Mouse (Mus musculus): ENCODE results near the gene Dtx2. TPM values are rescaled to one million over a fixed set of nuclear protein-coding genes. Genes with fewer than 3 reads are reported as not detected.

Gene Dtx2
- total and polyA plus RNA-seq, 3 experiments, result 16.0 to 43.7 (median 20.4) TPM

DNA sequence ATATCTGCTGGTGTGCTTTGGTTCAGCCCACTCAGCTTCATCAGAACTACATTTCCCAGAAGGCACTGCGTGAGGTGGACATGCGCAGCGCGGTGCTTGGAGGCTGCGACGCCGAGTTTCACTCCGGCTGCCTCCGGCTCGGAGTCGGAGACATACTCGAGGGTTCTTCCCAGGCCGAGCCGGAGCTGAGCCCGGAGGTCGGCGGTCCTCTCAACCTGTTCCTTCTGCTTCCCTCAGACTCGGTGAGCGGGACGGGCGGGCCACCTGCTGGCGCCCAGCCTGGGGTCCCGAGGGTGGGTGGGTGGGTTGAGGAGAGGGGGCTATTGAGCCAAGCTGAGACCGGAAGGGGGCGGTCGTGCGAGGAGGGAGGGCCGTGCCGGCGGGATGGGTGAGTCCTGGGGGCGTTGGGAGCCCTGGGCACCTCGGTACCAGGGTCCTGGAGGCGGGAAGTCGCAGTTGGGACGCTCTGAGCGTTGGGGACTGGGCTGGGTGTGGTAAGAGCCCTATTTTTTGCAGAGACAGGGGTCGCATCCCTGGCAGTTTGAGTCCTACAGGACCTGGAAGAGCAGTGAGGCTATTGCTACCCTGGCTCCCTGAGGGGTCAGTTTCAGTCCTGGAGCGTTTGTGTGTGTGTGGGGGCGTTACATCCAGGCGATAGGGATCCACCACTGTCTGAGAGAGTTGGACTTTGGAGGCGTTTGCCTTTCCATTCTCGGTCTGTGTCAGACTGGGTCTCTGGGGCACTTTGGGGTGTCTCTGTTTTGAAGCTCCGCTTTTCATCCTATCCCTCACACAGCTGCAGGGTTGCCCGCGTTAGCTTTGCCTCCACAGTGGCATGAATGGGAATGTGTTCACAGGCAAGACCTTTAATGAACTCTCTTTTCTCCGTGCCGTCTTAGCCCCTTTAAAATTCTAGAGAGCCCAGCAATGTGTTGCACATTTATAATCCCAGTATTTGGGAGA lies at the start of gene Dtx2 (continued):
- TF ChIP-seq KAT2A (IDR thresholded peaks at IDR 0.05; ENCODE audit: insufficient replicate concordance, low read length) (peak; percentile 97; the same call in 1 of the 2 replicates), SIN3A (IDR thresholded peaks at IDR 0.05; ENCODE audit: low read length) (peak; percentile 78)

DNA sequence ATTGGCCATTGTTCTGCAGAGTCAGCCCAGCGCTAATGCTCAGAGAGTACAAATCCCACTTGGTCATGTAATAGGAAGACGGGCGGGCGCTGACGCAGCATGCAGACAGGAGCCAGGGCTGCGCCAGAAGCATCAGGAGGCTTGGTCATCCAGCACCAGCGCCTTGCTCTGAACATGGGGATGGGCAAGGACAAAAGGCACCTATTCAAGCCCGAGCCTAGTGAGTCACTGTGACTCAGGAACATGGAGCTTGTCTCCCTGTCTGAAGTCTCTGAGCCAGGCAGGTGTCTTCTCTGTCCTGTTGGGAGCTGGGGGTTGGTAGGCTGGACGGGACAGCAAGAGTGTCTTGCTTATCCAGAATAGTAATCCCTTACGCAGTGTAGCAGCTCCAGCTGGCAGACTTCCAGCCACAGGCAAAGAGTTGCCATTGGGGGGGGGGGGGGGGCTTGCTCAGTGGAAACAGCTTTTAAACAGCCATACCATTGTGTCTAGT lies 48.6 kb upstream of the Dtx2 start:
- Histone ChIP-seq H3K27me3 (replicated peaks) (peaks cover 1% of the 10 kb centered on the region), H3K79me2 (replicated peaks; ENCODE audit: control insufficient read depth, extremely low read depth, insufficient read depth, poor library complexity, severe bottlenecking) (no peaks in the 10 kb centered on the region), H3K9ac (ENCODE audit: insufficient read depth, low read depth) (no peak overlapping the region), H3K4me1 (ENCODE audit: control insufficient read depth in 1 of 2, insufficient read depth in 2 of 2) (peaks cover 2 to 6% of the 10 kb centered on the region in 2 experiments; a peak in 3 of 4 replicates), H3K36me3 (replicated peaks in 1 of 2; ENCODE audit: control insufficient read depth in 1 of 2, insufficient read depth in 1 of 2, low read length in 1 of 2) (no peaks in the 10 kb centered on the region), H3K27ac (ENCODE audit: insufficient read depth, low read depth) (no peak overlapping the region), H3K4me3 (replicated peaks in 1 of 3; ENCODE audit: low read depth in 2 of 3, low read length in 2 of 3, poor library complexity in 1 of 3) (no peak overlapping the region), H3K9me3 (replicated peaks; ENCODE audit: low read length) (peaks cover 3% of the 10 kb centered on the region), H3K4me2 (ENCODE audit: insufficient read depth, low read depth, poor library complexity, severe bottlenecking) (no peak overlapping the region)
- TF ChIP-seq MAZ (IDR thresholded peaks at IDR 0.05; ENCODE audit: low read depth, low read length), result no peak
- TF ChIP-seq RCOR1 (conservative IDR thresholded peaks at IDR 0.05; ENCODE audit: low read depth, low read length), result no peak
- TF ChIP-seq HCFC1 (IDR thresholded peaks at IDR 0.05; ENCODE audit: low read depth, low read length), result no peak
- no peak for TF ChIP-seq ETS1 (conservative IDR thresholded peaks at IDR 0.05; ENCODE audit: low read depth, low read length)
- TF ChIP-seq PAX5 (IDR thresholded peaks at IDR 0.05; ENCODE audit: low read length), result no peak
- no peak for TF ChIP-seq TCF12 (IDR thresholded peaks at IDR 0.05; ENCODE audit: low read depth, low read length)
- in situ Hi-C loops (cut with MboI; ENCODE audit: low pct_ligation_motif_present, low pct_unique_long_range_greater_than_20kb, low sequenced_read_pairs), result no loop called here
- dilution Hi-C loops (cut with MboI; ENCODE audit: extremely low pct_ligation_motif_present, extremely low pct_unique_long_range_greater_than_20kb, low sequenced_read_pairs), result no loop called here
- DNase-seq (ENCODE audit: extremely low read depth), result no peak

DNA sequence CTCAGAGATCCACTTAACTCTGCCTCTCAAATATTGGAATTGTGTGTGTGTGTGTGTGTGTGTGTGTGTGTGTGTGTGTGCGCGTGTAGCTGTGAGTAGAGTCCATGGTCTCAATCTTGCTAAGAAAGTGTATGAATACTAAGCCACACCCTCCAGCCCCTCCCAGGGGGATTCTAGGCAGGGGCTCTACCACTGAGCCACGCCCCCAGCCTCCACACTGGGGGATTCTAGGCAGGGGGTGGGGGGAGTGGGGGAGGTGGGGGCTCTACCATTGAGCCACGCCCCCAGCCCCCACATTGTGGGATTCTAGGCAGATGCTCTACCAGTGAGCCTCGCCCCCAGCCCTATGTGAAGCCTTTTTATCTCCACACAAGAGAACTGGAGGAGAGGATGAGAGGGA lies 48.0 kb upstream of the Dtx2 start:
- peaks cover 1% of the 10 kb centered on the region for H3K27me3 ChIP-seq (replicated peaks)
- in situ Hi-C loops (cut with MboI; ENCODE audit: low pct_ligation_motif_present, low pct_unique_long_range_greater_than_20kb, low sequenced_read_pairs) (no loop called here), dilution Hi-C loops (cut with MboI; ENCODE audit: extremely low pct_ligation_motif_present, extremely low pct_unique_long_range_greater_than_20kb, low sequenced_read_pairs) (no loop called here)
- no peak overlapping the region for H3K9ac ChIP-seq (ENCODE audit: insufficient read depth, low read depth)
- no peaks in the 10 kb centered on the region for H3K79me2 ChIP-seq (replicated peaks; ENCODE audit: control insufficient read depth, extremely low read depth, insufficient read depth, poor library complexity, severe bottlenecking)
- H3K4me1 ChIP-seq (ENCODE audit: control insufficient read depth in 1 of 2, insufficient read depth in 2 of 2), result peaks cover 6 to 13% of the 10 kb centered on the region in 2 experiments
- DNase-seq (ENCODE audit: extremely low read depth), result no peak
- no peak overlapping the region for H3K27ac ChIP-seq (ENCODE audit: insufficient read depth, low read depth)
- peaks cover 3% of the 10 kb centered on the region for H3K9me3 ChIP-seq (replicated peaks; ENCODE audit: low read length)
- no peak overlapping the region for H3K4me3 ChIP-seq (replicated peaks in 1 of 3; ENCODE audit: low read depth in 2 of 3, low read length in 2 of 3, poor library complexity in 1 of 3)
- TF ChIP-seq JUND (conservative IDR thresholded peaks at IDR 0.05; ENCODE audit: low read depth, low read length) (no peak), EP300 (IDR thresholded peaks at IDR 0.05; ENCODE audit: low read length) (no peak), GABPA (IDR thresholded peaks at IDR 0.05; ENCODE audit: insufficient replicate concordance, low read depth, low read length) (no peak), CTCF (conservative IDR thresholded peaks at IDR 0.05 in 1 of 2, IDR thresholded peaks at IDR 0.05 in 1 of 2; ENCODE audit: low read depth in 2 of 2, low read length in 2 of 2) (no peak), CHD1 (IDR thresholded peaks at IDR 0.05; ENCODE audit: low read depth, low read length) (no peak), TBP (conservative IDR thresholded peaks at IDR 0.05; ENCODE audit: low read depth, low read length) (no peak), ETS1 (conservative IDR thresholded peaks at IDR 0.05; ENCODE audit: low read depth, low read length) (no peak), NRF1 (IDR thresholded peaks at IDR 0.05; ENCODE audit: low read depth, low read length) (no peak)
- no peak overlapping the region for H3K4me2 ChIP-seq (ENCODE audit: insufficient read depth, low read depth, poor library complexity, severe bottlenecking)
- H3K36me3 ChIP-seq (replicated peaks in 1 of 2; ENCODE audit: control insufficient read depth in 1 of 2, insufficient read depth in 1 of 2, low read length in 1 of 2), result no peaks in the 10 kb centered on the region

Measured in CH12.LX (cell line).